Mouse (Mus musculus): ENCODE measurements around the gene Ctdsp2.

- TF ChIP-seq POLR2A (IDR thresholded peaks at IDR 0.05; ENCODE audit: control insufficient read depth, extremely low read depth, insufficient read depth, low read length, poor library complexity) = no peak
- TF ChIP-seq CTCF (IDR thresholded peaks at IDR 0.05; ENCODE audit: borderline replicate concordance, control insufficient read depth, extremely low read depth, insufficient read depth, low read length, poor library complexity) = no peak
These were observed 49.7 kb upstream of the Ctdsp2 start for GRCm38 (mm10) chr10:126928819-126929206.

All from thymus, adult 2 months (tissue).